Mouse (Mus musculus) kidney, adult 2 months (tissue): ENCODE results near the gene Hspa8.

ENCODE experiments used
- CTCF ChIP-seq: fragments of 200-500 bp; conservative IDR thresholded peaks from 2 replicates; pipeline ENCODE4 v1.5.1; 2011; ENCODE audit warnings: low read depth, mild to moderate bottlenecking, control low read depth, low read length, moderate library complexity, mixed read lengths; ENCODE audit not compliant: insufficient read depth, insufficient read length
- POLR2A ChIP-seq: fragments of 200-500 bp; IDR thresholded peaks from one replicate; pipeline ENCODE4 v1.6.1; 2011; ENCODE audit warnings: low read depth, low read length, control low read depth

DNA sequence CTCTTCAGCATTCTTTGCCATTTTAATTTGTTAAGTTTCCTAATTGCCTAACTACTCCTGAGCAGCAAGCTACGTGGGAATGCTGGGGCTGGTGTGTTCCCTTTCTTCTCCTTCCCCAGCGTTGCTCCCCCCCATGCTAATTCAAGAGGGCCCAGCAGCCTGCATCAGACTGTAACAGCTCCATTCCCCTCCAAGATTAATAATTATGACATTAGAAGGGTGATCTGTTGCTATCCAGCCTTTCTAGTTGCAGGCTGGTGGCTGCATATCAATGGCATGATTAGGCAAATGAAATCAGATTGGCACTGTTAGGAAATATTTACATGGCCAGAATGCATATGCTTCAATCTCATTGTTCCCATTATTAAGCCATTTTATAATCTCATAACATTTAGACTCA lies 50.7 kb downstream of the Hspa8 start:
- TF ChIP-seq CTCF (no peak), POLR2A (no peak)
